Mouse (Mus musculus): ENCODE results near the gene Dnah3. TPM values are rescaled to one million over a fixed set of nuclear protein-coding genes. Genes with fewer than 3 reads are reported as not detected.

The Dnah3 gene
- polyA plus RNA-seq, 1 experiment, result not detected

- Histone ChIP-seq H3K36me3 (ENCODE audit: control insufficient read depth, insufficient read depth, low read length) (no peaks in the 10 kb centered on the region), H3K4me3 (ENCODE audit: extremely low read depth, insufficient read depth, insufficient read length) (no peak overlapping the region), H3K27me3 (ENCODE audit: control insufficient read depth, insufficient read depth, low read length) (no peaks in the 10 kb centered on the region), H3K27ac (ENCODE audit: insufficient read depth, low read length) (no peak overlapping the region), H3K4me1 (ENCODE audit: control insufficient read depth, insufficient read depth, insufficient read length) (no peaks in the 10 kb centered on the region)
- no peak for DNase-seq (ENCODE audit: low read depth in 1 of 2, low spot score in 2 of 2)
- no peak for TF ChIP-seq POLR2A (IDR thresholded peaks at IDR 0.05; ENCODE audit: low read depth, low read length)
- TF ChIP-seq CTCF (IDR thresholded peaks at IDR 0.05; ENCODE audit: extremely low read depth, insufficient read depth, insufficient read length, insufficient replicate concordance), result no peak
Measured at GRCm38 (mm10) chr7:119936321-119936720, 158.8 kb downstream of the Dnah3 start.

- WGBS, result 60% methylated on average over 2 of the region's 2 CpGs
- Histone ChIP-seq H3K36me3 (ENCODE audit: control insufficient read depth, insufficient read depth, low read length) (no peaks in the 10 kb centered on the region), H3K4me1 (ENCODE audit: control insufficient read depth, insufficient read depth, insufficient read length) (no peaks in the 10 kb centered on the region), H3K27ac (ENCODE audit: insufficient read depth, low read length) (no peak overlapping the region), H3K27me3 (ENCODE audit: control insufficient read depth, insufficient read depth, low read length) (no peaks in the 10 kb centered on the region), H3K4me3 (ENCODE audit: extremely low read depth, insufficient read depth, insufficient read length) (no peak overlapping the region)
- TF ChIP-seq CTCF (IDR thresholded peaks at IDR 0.05; ENCODE audit: extremely low read depth, insufficient read depth, insufficient read length, insufficient replicate concordance), result no peak
- DNase-seq (ENCODE audit: low read depth in 1 of 2, low spot score in 2 of 2), result no peak
Measured at GRCm38 (mm10) chr7:119928783-119929440, 166.2 kb downstream of the Dnah3 start.

GRCm38 (mm10) chr7:119921054-119921453 is 174.0 kb downstream of the Dnah3 start:
- no peaks in the 10 kb centered on the region for H3K4me1 ChIP-seq (ENCODE audit: control insufficient read depth, insufficient read depth, insufficient read length)
- no peaks in the 10 kb centered on the region for H3K27me3 ChIP-seq (ENCODE audit: control insufficient read depth, insufficient read depth, low read length)
- H3K4me3 ChIP-seq (ENCODE audit: extremely low read depth, insufficient read depth, insufficient read length), result no peak overlapping the region
- no peak for TF ChIP-seq POLR2A (IDR thresholded peaks at IDR 0.05; ENCODE audit: low read depth, low read length)
- no peak for TF ChIP-seq CTCF (IDR thresholded peaks at IDR 0.05; ENCODE audit: extremely low read depth, insufficient read depth, insufficient read length, insufficient replicate concordance)
- 72% methylated on average over 4 of the region's 4 CpGs for WGBS
- DNase-seq (ENCODE audit: low read depth in 1 of 2, low spot score in 2 of 2), result no peak
- H3K36me3 ChIP-seq (ENCODE audit: control insufficient read depth, insufficient read depth, low read length), result no peaks in the 10 kb centered on the region
- no peak overlapping the region for H3K27ac ChIP-seq (ENCODE audit: insufficient read depth, low read length)

- Histone ChIP-seq H3K4me3 (ENCODE audit: extremely low read depth, insufficient read depth, insufficient read length) (no peak overlapping the region), H3K27ac (ENCODE audit: insufficient read depth, low read length) (no peak overlapping the region), H3K4me1 (ENCODE audit: control insufficient read depth, insufficient read depth, insufficient read length) (no peaks in the 10 kb centered on the region), H3K27me3 (ENCODE audit: control insufficient read depth, insufficient read depth, low read length) (no peaks in the 10 kb centered on the region), H3K36me3 (ENCODE audit: control insufficient read depth, insufficient read depth, low read length) (no peaks in the 10 kb centered on the region)
- 38% methylated on average over 2 of the region's 2 CpGs for WGBS
- no peak for TF ChIP-seq CTCF (IDR thresholded peaks at IDR 0.05; ENCODE audit: extremely low read depth, insufficient read depth, insufficient read length, insufficient replicate concordance)
- no peak for TF ChIP-seq POLR2A (IDR thresholded peaks at IDR 0.05; ENCODE audit: low read depth, low read length)
- DNase-seq (ENCODE audit: low read depth in 1 of 2, low spot score in 2 of 2), result no peak
Measured at GRCm38 (mm10) chr7:119920457-119920856, 174.6 kb downstream of the Dnah3 start.

GRCm38 (mm10) chr7:119911727-119912126 is 183.4 kb downstream of the Dnah3 start:
- TF ChIP-seq CTCF (IDR thresholded peaks at IDR 0.05; ENCODE audit: extremely low read depth, insufficient read depth, insufficient read length, insufficient replicate concordance) (no peak), POLR2A (IDR thresholded peaks at IDR 0.05; ENCODE audit: low read depth, low read length) (no peak)
- 81% methylated on average over 3 of the region's 3 CpGs for WGBS
- Histone ChIP-seq H3K4me1 (ENCODE audit: control insufficient read depth, insufficient read depth, insufficient read length) (no peaks in the 10 kb centered on the region), H3K27ac (ENCODE audit: insufficient read depth, low read length) (no peak overlapping the region), H3K36me3 (ENCODE audit: control insufficient read depth, insufficient read depth, low read length) (no peaks in the 10 kb centered on the region), H3K27me3 (ENCODE audit: control insufficient read depth, insufficient read depth, low read length) (no peaks in the 10 kb centered on the region), H3K4me3 (ENCODE audit: extremely low read depth, insufficient read depth, insufficient read length) (no peak overlapping the region)
- no peak for DNase-seq (ENCODE audit: low read depth in 1 of 2, low spot score in 2 of 2)

- TF ChIP-seq CTCF (IDR thresholded peaks at IDR 0.05; ENCODE audit: extremely low read depth, insufficient read depth, insufficient read length, insufficient replicate concordance) (no peak), POLR2A (IDR thresholded peaks at IDR 0.05; ENCODE audit: low read depth, low read length) (no peak)
- Histone ChIP-seq H3K4me1 (ENCODE audit: control insufficient read depth, insufficient read depth, insufficient read length) (no peaks in the 10 kb centered on the region), H3K27me3 (ENCODE audit: control insufficient read depth, insufficient read depth, low read length) (no peaks in the 10 kb centered on the region), H3K27ac (ENCODE audit: insufficient read depth, low read length) (no peak overlapping the region), H3K36me3 (ENCODE audit: control insufficient read depth, insufficient read depth, low read length) (no peaks in the 10 kb centered on the region), H3K4me3 (ENCODE audit: extremely low read depth, insufficient read depth, insufficient read length) (no peak overlapping the region)
- 91% methylated on average over 3 of the region's 3 CpGs for WGBS
- no peak for DNase-seq (ENCODE audit: low read depth in 1 of 2, low spot score in 2 of 2)
Measured at GRCm38 (mm10) chr7:119906523-119907215, 188.4 kb downstream of the Dnah3 start.

All from spleen, adult 2 months (tissue).